Mouse (Mus musculus) A20 (cell line): ENCODE data around the gene Gpr18.

Experiments
- DNase-seq: peaks from one replicate; pipeline ENCODE4 v3.0.0-alpha.2; 2011; ENCODE audit warnings: low read depth, low spot score

Gene Gpr18

DNA sequence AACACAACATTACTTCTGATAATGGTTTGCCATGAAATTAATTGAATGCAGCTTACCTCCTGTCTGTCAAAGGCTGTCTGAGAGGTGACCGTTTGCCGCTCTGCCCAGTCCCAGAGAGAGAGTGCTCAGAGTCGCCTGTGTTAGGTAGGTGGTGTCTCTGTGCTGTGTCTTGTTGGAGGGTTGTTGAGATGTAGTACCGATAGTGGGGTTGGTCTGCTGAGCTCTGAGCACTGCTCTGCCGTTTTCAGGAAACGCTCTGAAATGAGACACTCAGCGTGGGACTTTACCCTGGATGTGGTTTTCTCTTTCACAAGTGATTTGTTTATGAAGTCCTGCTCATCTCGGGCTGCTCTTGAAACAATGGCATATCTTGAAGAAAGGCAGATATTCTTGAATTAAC, at the start of gene Gpr18:
Gpr18 (minus strand) TSS at position 161 of the 400 bp plus-strand sequence.
- DNase-seq, result peak; percentile 84

DNA sequence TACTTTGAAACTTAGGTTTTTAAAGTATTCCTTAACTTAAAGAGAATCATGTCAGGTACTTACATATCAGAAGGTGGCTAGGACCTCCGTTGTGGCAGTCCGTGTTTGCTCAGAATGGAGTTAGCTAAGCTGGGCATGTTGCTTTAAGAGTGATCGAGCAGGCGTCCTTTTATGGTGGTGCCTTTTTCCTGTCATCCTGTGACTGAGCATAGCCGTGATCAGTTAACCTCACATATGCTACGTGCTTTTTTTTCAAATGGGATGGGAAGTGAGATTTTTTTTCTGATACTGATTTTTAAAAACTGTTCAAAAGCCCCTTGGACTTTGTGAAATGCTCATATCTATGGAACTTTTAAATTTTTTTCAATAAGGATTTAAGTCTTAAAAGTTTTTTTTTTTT, 49.4 kb upstream of the Gpr18 start, which contains the start of gene Gpr183:
Gpr183 (minus strand) TSS at position 206 of the 400 bp plus-strand sequence.
- DNase-seq, result no peak

GRCm38 (mm10) chr14:121963942-121964335, 48.4 kb upstream of the Gpr18 start:
- no peak for DNase-seq

- no peak for DNase-seq
Observed at GRCm38 (mm10) chr14:121963251-121963941, 47.8 kb upstream of the Gpr18 start.

- no peak for DNase-seq
Observed at GRCm38 (mm10) chr14:121962128-121962890, 46.7 kb upstream of the Gpr18 start.

- DNase-seq, result no peak
Observed at GRCm38 (mm10) chr14:121961496-121962127, 46.0 kb upstream of the Gpr18 start.

DNA sequence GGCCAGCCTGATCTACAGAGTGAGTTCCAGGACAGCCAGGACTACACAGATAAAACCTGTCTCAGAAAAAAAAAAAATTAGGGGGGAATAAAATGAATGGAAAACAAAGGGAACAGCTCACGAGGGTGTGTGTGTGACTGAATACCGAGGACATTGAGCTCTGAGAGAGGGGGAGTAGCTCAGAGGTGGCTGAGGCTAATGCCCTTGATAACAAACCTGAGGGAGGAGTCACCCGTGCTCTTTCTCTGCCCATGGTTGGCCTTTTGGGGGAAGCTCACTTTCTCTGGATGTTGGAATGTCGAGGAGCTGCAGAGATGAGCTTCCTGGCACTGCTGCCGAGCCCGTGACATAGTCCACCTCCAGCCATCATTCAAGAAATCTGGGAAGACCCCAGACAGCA, 45.4 kb upstream of the Gpr18 start:
- no peak for DNase-seq

- DNase-seq, result no peak
Observed at GRCm38 (mm10) chr14:121960531-121960930, 45.0 kb upstream of the Gpr18 start.

DNA sequence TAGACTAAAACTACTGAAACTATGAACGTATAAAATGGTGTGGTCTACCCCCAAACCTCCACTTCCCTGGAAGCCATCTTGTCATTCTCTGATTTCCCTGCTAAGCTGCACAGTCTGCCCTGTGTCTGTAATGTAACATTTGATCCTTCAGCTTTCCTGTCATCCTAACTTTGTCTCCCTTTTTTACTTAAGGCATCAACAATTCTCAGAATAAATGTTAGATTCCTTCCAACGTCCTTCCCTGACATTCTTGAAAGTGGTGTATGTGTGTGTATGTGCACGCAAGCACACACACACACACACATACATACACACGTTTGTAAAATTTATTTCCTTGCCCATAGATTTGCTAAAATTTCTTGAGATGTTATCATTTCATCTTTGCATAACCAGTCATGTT, 44.5 kb upstream of the Gpr18 start:
- DNase-seq, result no peak

DNA sequence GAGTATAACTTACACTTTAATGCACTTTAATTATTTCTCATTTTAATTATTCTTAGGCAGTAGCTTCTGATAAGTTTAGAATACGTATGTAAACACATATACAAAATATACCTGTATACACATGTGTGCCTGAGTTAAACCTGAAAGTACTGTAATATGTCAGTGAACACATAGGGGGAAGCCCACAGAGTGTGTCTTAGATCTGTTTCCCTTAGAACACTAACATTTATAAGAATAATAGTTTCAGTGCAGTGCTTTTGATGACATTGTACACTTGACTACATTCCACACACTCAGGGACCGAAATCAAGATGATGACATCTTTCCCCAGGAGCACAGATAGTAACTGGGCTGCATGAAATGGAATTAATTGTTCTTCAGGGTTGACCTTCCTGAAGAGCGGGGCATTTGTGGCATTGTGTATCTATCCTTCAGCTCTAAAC, 44.0 kb upstream of the Gpr18 start:
- DNase-seq, result no peak

DNA sequence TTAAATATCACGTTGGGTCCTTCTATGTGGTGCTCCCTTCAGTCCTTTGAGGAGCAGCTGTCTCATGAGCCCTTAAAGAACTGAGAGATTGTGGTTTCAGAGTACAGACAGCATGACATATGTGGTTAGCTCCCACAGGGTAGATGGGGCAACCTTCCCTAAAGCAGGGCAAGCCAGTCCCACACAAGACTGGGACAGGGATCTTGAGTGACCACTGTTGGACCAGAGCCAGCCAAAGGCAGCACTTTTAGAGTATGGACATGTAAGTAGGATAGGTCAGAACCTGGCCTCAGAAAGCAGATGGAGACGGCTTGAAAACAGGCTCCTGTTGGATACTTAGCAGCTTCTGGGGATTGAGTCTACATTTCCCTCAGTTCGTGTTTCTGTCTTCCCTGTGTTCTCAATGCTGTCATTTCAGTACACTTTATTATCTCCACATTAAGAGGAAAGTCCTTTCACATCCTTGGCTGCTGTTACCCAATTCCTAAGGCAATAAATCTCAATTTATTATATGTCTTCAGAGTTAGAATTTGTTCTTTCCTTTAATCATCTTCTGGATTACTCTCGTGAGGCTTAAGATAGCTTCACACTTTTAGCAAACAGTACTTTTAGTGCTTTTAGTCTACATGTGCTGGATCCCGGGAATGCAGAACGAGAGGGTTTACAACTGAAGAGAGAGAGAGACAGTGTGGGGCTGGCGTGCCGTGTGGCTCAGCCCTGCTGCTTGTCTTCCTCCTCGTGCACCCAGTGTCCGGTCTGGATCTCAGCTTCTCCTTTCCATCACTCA, 43.4 kb upstream of the Gpr18 start:
- DNase-seq, result no peak

GRCm38 (mm10) chr14:121958041-121958750, 42.6 kb upstream of the Gpr18 start:
- no peak for DNase-seq

- DNase-seq, result no peak
Observed at GRCm38 (mm10) chr14:121957176-121957871, 41.7 kb upstream of the Gpr18 start.

- no peak for DNase-seq
Observed at GRCm38 (mm10) chr14:121956291-121956690, 40.7 kb upstream of the Gpr18 start.

DNA sequence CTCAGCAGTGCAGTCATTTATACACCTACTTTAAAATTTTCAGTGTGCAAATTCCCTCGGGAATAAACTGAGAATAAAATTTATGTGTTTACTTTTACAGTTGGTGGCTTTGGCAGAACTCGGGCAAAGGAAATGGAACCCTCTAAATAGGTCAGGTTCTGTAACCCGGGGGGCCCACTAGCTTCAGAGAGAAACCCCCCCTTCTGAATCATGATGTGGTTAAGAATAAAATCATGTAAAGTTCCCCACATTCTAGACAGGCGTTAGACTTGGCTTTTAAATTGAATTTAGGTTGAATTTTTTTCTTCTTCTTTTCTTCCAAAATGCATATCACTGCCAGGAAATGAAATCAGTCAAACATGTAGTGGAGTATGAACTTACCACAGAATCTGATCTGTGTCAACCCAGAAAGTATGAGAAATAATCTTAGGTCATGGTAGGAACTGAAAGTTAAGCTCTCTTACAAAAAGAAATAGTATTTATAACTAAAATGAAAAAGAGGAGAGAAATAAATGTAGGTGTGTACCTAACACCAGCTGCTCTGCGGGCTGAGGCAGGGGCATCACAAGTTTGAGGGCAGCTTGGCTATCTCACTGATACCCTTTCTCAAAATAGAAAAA, 39.7 kb upstream of the Gpr18 start:
- peak; percentile 48 for DNase-seq

DNA sequence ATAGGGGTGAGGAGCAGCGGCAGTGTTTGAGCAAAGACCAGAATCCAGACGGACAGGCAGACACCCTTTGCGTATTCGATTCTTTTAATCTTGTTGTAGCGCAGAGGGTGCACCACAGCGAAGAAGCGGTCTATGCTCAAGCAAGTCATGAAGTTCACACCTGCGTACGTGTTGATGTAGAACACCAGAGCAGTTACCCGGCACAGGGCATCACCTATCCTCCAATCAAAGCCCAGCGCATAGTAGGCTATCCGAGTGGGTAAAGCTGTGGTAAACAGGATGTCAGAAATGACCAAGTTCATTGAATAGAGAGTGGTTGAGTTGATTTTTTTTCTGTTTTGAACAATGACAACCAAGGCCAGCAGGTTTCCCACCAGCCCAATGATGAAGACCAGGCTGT, 39.0 kb upstream of the Gpr18 start:
- DNase-seq, result no peak

DNA sequence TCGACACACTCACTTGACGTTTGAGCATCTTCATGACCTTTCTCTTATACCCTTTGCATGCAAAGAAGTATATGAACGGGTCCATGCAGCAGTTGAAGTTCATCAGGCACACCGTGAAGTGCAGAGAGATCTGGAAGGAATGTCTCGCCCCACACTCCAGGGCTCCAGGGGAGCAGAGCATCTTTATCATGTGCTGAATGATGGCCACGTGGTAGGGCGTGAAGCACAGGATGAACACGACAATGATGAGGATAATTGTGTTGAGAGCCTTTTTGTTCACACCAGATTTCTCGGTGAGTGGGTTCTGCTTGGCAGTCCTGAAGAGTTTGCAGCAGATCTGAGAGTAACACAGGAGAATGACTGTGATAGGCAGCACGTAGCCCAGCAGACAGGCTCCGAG, 38.5 kb upstream of the Gpr18 start:
- no peak for DNase-seq

DNA sequence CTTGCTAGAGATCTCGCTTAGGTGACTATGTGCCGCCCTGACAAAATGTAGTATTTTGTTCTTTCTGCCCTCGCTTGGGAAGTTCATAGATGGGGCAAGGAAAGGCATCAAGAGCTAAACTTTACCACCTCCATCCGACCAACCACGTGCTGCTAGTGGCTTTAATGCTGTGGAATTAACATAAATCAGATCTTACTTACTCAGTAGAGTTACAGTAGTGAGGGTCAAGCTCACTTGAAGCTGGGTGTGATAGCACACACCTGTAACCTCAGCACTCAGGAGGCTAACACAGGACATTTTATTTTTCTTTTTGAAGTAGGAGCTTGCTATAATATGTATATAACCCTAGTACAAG, 36.4 kb upstream of the Gpr18 start:
- no peak for DNase-seq

- no peak for DNase-seq
Observed at GRCm38 (mm10) chr14:121951399-121952045, 35.9 kb upstream of the Gpr18 start.

DNA sequence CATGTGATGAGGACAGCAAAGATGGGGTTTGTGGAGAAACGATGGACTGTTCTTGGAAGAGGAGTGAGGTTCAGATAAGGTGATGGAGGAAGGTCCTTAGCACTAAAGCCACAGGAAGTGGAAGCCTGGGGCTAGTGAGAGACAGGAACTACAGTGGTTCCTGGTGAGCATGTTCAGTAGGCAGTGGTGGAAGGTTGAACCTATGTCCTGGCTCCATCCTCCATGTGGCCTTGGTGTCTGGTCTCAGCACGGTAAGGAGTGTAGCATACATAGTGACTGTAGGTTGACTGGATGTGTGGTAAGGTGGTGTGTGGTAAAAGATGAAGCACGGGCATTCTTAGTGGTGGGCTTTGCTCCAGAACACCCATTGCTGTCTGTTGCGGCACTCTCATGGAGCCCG, 34.3 kb upstream of the Gpr18 start:
- DNase-seq, result no peak
